Mouse (Mus musculus): ENCODE data around the gene Snx33. TPM values are rescaled to one million over a fixed set of nuclear protein-coding genes. Genes with fewer than 3 reads are reported as not detected.
"Not testable (repeated sequence)": the region's sequence is repeated elsewhere in the genome, so short reads cannot be mapped to it uniquely, and the experiment has no call there.

The Snx33 gene
- total and polyA plus RNA-seq, 2 experiments from 2014 or later = 1.3 to 5.8 TPM

DNA sequence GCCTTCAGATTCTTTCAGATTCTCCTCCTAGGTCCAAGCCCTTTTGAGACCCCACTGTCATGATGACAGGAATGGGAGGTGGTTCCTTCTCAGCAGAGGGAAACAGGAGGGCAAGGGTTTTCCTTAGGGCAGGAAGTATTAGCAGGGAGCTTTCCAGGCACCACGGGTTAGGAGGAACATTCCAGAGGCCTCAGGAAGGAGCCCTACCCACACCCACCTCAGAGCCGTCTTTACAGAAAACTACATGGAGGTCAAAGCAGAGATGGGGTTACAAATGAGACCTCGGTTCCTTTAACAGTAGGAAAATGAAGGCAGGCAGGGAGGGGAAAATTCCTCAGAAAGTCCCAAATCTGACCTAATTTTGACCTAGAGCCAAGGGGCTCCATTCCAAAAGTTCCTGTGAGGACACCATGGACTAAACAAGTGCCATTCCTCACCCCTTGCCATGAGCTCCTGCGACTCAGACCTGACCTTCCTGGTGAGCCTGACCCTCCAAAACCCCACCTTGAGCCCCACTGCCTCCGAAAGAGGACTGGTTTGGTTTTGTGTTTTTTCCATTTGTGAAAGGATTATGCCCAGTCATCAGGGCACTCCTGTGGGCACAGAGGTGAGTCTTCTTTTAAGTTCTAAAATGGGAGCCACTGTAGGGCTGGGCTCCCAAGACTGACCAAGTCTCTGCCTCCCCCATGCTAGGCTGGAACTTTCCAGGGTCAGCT, 12.3 kb downstream of the Snx33 start:
- Histone ChIP-seq H3K9me3 (ENCODE audit: low read length) (no peaks in the 10 kb centered on the region), H3K27me3 (ENCODE audit: insufficient read depth, low read length) (no peaks in the 10 kb centered on the region), H3K4me2 (ENCODE audit: low read depth) (no peak overlapping the region), H3K36me3 (ENCODE audit: insufficient read depth) (no peaks in the 10 kb centered on the region), H3K4me3 (ENCODE audit: low read depth, low read length) (no peak overlapping the region), H3K9ac (no peak overlapping the region), H3K4me1 (ENCODE audit: insufficient read depth) (no peaks in the 10 kb centered on the region), H3K27ac (ENCODE audit: low read depth, low read length) (no peak overlapping the region)
- DNase-seq = no peak
- WGBS = 78% methylated on average over 5 of the region's 5 CpGs
- ATAC-seq = no peak
- no peak for TF ChIP-seq CTCF (IDR thresholded peaks at IDR 0.05; ENCODE audit: low read depth)

GRCm38 (mm10) chr9:56915116-56915515, 13.1 kb downstream of the Snx33 start:
- 79% methylated on average over 1 of the region's 1 CpGs for WGBS
- Histone ChIP-seq H3K4me3 (ENCODE audit: low read depth, low read length) (no peak overlapping the region), H3K4me1 (ENCODE audit: insufficient read depth) (no peaks in the 10 kb centered on the region), H3K36me3 (ENCODE audit: insufficient read depth) (no peaks in the 10 kb centered on the region), H3K27ac (ENCODE audit: low read depth, low read length) (no peak overlapping the region), H3K27me3 (ENCODE audit: insufficient read depth, low read length) (no peaks in the 10 kb centered on the region), H3K9ac (no peak overlapping the region), H3K4me2 (ENCODE audit: low read depth) (no peak overlapping the region), H3K9me3 (ENCODE audit: low read length) (no peaks in the 10 kb centered on the region)
- DNase-seq = no peak
- no peak for TF ChIP-seq CTCF (IDR thresholded peaks at IDR 0.05; ENCODE audit: low read depth)
- ATAC-seq = no peak

- H3K9ac ChIP-seq = no peak overlapping the region
- DNase-seq (no peak), ATAC-seq (no peak)
- H3K4me3 ChIP-seq (ENCODE audit: low read depth, low read length) = no peak overlapping the region
- no peak for TF ChIP-seq CTCF (IDR thresholded peaks at IDR 0.05; ENCODE audit: low read depth)
- no peaks in the 10 kb centered on the region for H3K27me3 ChIP-seq (ENCODE audit: insufficient read depth, low read length)
- 91% methylated on average over 9 of the region's 9 CpGs for WGBS
- no peaks in the 10 kb centered on the region for H3K4me1 ChIP-seq (ENCODE audit: insufficient read depth)
- no peaks in the 10 kb centered on the region for H3K36me3 ChIP-seq (ENCODE audit: insufficient read depth)
- no peak overlapping the region for H3K4me2 ChIP-seq (ENCODE audit: low read depth)
- H3K9me3 ChIP-seq (ENCODE audit: low read length) = no peaks in the 10 kb centered on the region
- no peak overlapping the region for H3K27ac ChIP-seq (ENCODE audit: low read depth, low read length)
Measured at GRCm38 (mm10) chr9:56913991-56914390, 14.2 kb downstream of the Snx33 start.

DNA sequence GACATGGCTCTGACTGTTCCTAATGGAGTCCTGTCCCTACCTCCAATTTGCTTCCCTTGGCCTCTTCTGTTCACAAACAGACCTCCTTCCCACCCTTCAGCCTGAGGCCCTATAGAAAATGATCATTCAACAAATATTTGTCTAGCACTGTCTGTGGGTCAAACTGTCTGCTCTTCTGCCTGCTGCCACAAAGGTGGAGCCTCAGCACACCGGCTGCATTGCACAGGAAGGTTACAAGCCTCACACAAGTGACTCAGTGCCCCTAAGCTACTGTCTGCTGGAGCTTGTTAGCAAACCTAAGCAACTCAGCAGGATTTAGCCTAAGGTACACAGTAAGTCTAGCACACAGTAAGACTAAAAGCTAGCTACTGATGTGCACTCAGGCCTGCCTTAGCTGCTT, 17.2 kb downstream of the Snx33 start:
- H3K27me3 ChIP-seq (ENCODE audit: insufficient read depth, low read length) = no peaks in the 10 kb centered on the region
- TF ChIP-seq CTCF (IDR thresholded peaks at IDR 0.05; ENCODE audit: low read depth) = no peak

GRCm38 (mm10) chr9:56909991-56910390, 18.2 kb downstream of the Snx33 start:
- not testable (repeated sequence) for H3K27ac ChIP-seq (ENCODE audit: low read depth, low read length); DNase-seq; H3K36me3 ChIP-seq (ENCODE audit: insufficient read depth); H3K27me3 ChIP-seq (ENCODE audit: insufficient read depth, low read length); ATAC-seq; H3K9ac ChIP-seq; H3K9me3 ChIP-seq (ENCODE audit: low read length); H3K4me2 ChIP-seq (ENCODE audit: low read depth); H3K4me1 ChIP-seq (ENCODE audit: insufficient read depth); H3K4me3 ChIP-seq (ENCODE audit: low read depth, low read length)
- 48% methylated on average over 4 of the region's 4 CpGs for WGBS

More for the DNA sequence above, 17.2 kb downstream of the Snx33 start:
- Histone ChIP-seq H3K36me3 (ENCODE audit: insufficient read depth) (no peaks in the 10 kb centered on the region), H3K9ac (no peak overlapping the region), H3K4me1 (ENCODE audit: insufficient read depth) (no peaks in the 10 kb centered on the region), H3K4me3 (ENCODE audit: low read depth, low read length) (no peak overlapping the region), H3K9me3 (ENCODE audit: low read length) (no peaks in the 10 kb centered on the region), H3K27ac (ENCODE audit: low read depth, low read length) (no peak overlapping the region), H3K4me2 (ENCODE audit: low read depth) (no peak overlapping the region)
- DNase-seq = no peak
- no peak for ATAC-seq
- 75% methylated on average over 1 of the region's 1 CpGs for WGBS

- H3K4me2 ChIP-seq (ENCODE audit: low read depth) = no peak overlapping the region
- TF ChIP-seq CTCF (IDR thresholded peaks at IDR 0.05; ENCODE audit: low read depth) = no peak
- H3K36me3 ChIP-seq (ENCODE audit: insufficient read depth) = no peaks in the 10 kb centered on the region
- no peak overlapping the region for H3K4me3 ChIP-seq (ENCODE audit: low read depth, low read length)
- no peaks in the 10 kb centered on the region for H3K4me1 ChIP-seq (ENCODE audit: insufficient read depth)
- no peak for DNase-seq
- no peak overlapping the region for H3K9ac ChIP-seq
- WGBS = 87% methylated on average over 9 of the region's 9 CpGs
- no peaks in the 10 kb centered on the region for H3K27me3 ChIP-seq (ENCODE audit: insufficient read depth, low read length)
- H3K9me3 ChIP-seq (ENCODE audit: low read length) = no peaks in the 10 kb centered on the region
- no peak for ATAC-seq
- no peak overlapping the region for H3K27ac ChIP-seq (ENCODE audit: low read depth, low read length)
Measured at GRCm38 (mm10) chr9:56907549-56907948, 20.6 kb downstream of the Snx33 start.

GRCm38 (mm10) chr9:56903662-56904061, 24.5 kb downstream of the Snx33 start:
- H3K27ac ChIP-seq (ENCODE audit: low read depth, low read length) = no peak overlapping the region
- no peak overlapping the region for H3K4me3 ChIP-seq (ENCODE audit: low read depth, low read length)
- no peak overlapping the region for H3K4me2 ChIP-seq (ENCODE audit: low read depth)
- no peaks in the 10 kb centered on the region for H3K36me3 ChIP-seq (ENCODE audit: insufficient read depth)
- TF ChIP-seq CTCF (IDR thresholded peaks at IDR 0.05; ENCODE audit: low read depth) = no peak
- no peak for DNase-seq
- WGBS = 76% methylated on average over 3 of the region's 3 CpGs
- no peaks in the 10 kb centered on the region for H3K27me3 ChIP-seq (ENCODE audit: insufficient read depth, low read length)
- H3K9ac ChIP-seq = no peak overlapping the region
- no peak for ATAC-seq
- H3K4me1 ChIP-seq (ENCODE audit: insufficient read depth) = no peaks in the 10 kb centered on the region
- H3K9me3 ChIP-seq (ENCODE audit: low read length) = no peaks in the 10 kb centered on the region

Measured in forebrain, postnatal 0 days (tissue).